Mouse (Mus musculus): ENCODE measurements around the gene Sh3d19.

Sh3d19 gene

DNA sequence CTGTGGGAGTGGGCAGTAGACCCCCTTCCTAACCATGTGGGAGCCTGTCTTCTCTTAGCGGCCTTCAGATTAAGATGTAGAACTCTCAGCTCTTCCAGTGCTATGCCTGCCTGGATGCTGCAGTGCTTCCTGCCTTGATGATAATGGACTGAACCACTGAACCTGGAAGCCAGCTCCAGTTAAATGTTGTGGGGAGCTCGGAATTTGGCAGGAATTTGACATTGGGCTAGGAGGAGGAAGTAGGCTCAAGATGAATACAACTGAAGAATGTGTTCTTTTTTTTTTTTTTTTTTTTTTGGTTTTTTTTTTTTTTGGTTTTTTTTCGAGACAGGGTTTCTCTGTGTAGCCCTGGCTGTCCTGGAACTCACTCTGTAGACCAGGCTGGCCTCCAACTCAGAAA lies 10.9 kb downstream of the Sh3d19 start:
- peak; percentile 84 for DNase-seq

DNA sequence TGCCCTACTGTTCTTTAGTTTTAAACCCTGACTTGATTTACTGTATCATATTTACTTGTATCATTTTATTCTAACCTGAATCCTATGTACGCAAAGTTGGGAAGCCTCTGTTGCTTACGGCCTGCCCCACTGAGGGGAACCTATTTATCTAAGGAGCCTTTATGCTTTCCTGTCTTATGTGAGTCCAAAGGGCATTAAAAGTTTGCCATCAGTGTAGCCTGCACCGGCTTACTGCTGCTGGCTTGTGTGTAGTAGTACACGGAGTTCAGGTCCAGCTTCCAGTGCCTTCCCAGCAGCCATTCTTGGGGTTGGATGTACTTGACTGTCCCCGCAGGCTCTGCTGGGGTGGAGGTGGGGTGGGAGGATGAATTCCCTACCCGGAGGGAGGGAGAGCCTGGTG lies 13.6 kb downstream of the Sh3d19 start:
- DNase-seq = no peak

DNA sequence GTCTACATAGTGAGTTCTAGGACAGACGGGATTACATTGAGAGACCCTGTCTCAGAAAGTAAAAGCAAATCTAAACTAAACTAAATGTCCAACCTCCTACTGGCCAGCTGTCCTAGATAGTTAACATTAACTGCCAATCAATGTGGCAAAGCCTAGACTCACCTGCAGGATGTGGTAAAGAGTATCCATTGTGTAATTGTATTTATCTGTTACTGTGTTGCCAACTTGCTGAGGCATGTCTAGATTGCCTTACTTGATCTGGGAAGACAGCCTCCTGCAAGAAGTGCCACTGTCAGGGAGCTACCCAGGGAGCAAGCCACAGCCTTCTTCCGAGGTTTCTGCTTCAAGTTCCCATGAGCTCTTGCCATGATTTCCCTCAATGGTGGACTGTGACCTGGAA lies 16.3 kb downstream of the Sh3d19 start:
- no peak for DNase-seq

DNA sequence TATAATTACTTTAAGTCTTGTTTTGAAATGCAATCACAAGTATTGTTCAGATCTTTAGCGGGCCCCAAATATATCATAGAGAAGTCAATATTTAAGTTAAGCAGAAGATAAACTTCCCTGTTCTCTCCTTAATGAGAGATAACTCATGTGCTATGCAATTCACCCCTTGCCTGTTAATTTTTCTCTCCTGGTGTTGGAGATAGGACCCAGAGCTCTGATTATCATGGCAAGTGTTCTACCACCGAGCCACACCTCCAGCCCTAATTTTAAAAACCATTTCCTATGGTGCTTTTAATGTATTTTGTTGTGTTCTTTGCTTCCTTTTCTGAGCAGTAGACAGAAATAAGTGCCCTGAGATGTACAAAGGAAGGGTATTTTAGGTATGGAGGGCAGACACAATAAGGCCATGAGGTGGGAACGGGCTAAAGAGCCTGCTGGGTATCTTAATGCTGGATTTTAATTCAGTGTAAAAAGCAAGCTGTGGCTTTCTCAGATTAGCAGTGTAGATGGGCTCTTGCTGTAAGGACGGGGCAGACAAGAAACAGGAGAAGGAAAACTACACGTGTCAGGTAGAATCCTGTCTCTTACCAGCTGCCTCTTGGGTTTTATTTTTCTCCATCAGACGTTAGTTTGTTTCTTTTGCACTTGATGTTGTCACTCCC lies 20.4 kb downstream of the Sh3d19 start:
- no peak for DNase-seq

DNA sequence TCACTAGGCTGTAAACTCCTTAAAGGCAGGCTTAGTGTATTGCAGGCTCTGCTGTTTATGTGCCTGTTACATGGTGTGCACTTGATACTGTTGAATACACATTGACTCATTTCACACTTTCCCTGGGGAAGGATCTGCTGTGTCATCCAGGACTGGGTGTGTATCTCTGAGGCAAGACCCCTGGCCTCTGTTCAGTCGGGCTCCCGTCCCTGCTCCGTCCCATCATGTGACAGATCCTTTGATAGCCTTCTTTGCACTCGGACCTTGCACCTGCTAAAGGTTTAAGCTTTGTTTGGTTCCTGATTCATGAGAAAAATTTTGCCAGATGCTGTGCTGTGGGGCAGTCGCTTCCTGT lies 20.9 kb downstream of the Sh3d19 start:
- DNase-seq = no peak

DNA sequence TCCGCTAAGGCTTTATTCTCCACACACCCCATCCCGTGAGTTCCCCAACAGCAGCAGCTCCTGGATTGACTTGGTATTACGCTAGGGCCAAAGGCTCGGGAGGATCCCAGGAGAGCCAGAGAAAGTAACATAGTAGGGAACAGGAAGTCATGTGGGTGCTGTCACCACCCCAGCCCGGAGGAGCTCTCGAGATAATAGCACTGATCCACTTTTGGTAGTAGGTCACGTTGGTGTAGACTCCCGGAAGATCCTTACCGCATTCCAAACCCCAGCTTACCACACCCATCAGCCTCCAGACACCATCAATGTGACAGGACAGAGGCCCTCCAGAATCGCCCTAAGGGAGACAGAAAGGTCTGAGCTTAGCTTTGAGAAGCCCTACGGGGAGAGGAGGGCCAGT lies 22.8 kb downstream of the Sh3d19 start:
- peak; percentile 98 for DNase-seq

DNA sequence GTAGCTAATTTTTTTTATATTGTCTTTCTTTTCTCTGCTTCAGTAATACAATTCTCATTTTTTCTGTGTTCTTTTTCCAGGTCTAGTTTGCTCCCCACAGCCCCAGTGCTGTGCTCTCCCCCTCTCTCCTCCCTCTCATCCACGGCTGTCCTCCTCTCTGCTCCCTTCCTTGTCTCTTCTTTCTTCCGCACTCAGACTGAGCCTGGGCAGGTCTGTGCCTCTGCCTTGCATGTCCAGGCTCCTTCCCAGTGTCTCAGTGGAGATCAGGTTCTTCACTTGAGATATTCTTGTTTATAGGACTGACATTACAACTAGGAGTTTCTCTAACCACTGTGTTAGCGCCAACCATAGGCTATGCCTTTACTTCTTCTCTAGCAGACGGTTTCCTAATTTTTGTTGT lies 23.7 kb downstream of the Sh3d19 start:
- DNase-seq = no peak

DNA sequence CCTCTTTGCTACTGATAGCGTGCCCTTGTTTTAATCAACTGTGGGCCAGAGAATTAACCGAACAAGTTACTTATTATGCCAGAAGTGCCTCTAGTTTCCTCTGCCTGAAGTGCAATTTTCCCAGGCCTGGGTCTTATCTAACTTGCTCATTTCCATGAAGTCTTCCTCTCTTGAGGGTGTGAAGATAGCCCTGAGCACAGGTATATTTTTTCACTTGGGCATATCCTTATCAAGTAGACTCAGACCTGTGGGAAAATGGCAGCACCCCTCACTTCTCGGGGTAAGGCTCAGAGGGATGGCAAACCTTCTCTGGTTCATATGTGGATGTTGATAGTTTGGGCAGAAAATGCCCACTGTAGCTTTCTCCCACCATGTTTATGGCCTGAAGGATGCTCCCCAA lies 30.4 kb downstream of the Sh3d19 start:
- DNase-seq = no peak

DNA sequence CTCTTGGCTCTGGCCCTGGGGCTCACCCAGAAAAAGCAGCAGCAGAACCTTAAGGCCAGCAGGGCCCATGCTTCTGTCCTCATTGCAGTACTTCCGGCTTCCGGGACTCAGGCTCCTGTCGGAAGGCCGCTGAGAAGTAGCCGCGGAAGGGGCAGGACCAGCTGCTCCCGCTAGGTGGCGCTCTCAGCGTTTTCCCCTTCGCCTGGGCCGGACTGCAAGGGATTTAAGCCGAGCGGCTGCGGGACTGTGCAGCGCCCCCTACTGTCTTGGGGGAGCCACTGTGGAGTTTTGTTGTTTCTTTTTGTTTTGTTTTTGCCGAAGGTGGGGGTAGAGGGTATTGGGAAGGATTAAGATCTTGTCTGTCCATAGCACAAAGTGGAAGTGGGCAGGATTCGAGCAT lies 31.5 kb downstream of the Sh3d19 start, which contains the start of gene Prss48:
Prss48 (minus strand) TSS at position 69 of the 400 bp plus-strand sequence.
- DNase-seq = no peak

DNA sequence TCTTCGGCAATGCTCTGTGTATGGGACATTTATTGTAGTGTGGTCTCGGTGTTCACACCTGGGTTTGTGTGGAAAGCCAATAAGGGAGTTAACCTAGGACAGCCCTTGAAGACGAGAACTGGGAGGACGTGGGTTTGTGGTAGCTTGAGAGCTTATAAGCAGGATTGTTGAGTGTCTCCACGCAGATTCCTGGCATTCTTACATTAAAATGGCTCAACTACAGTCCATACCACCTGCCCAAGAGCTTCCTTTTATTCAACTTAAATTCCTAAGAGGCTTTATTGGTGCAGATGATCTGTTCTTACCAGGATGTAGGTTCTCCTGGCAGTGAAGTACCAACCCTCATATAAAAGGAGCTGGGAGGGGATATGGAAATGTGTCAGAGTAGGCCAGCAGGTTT lies 32.0 kb downstream of the Sh3d19 start:
- no peak for DNase-seq

DNA sequence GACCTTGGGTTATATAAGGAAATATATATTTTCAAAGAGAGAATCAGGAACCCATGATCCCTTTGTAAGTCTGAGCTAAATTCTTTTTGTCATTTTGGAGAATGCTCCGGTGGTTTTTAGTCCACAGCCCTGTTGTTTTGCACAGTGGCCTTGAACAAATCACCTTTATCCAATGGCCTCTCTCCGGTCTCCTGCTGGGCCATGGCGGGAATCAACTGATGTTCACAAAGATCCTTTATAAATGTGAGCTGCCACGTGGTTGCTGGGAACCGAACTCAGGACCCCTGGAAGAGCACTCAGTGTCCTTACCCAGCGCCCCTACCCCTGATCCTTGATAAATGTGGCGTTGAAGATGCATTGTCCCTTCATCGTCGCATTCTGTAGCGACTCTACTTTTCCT lies 33.8 kb downstream of the Sh3d19 start:
- no peak for DNase-seq

DNA sequence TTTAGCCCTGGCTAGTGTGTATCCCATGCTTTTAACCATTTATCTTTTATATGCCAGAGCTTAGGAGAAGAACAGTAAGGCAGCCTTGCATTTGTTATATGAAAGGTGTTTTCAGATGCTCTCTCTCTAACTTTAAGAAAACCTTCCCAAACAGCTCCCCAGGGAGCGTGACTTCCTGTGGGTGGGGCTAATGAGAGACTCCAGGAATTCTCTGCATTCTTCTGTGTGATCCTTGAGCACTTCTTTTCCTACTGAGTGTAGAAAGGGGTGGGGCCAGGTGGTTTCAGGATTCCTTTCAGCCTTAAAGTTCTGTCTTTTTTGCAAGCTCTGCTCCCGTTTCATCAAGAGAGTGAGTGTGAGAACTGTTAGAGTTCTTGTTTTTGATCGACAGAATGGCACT lies 39.7 kb downstream of the Sh3d19 start:
- DNase-seq = no peak

DNA sequence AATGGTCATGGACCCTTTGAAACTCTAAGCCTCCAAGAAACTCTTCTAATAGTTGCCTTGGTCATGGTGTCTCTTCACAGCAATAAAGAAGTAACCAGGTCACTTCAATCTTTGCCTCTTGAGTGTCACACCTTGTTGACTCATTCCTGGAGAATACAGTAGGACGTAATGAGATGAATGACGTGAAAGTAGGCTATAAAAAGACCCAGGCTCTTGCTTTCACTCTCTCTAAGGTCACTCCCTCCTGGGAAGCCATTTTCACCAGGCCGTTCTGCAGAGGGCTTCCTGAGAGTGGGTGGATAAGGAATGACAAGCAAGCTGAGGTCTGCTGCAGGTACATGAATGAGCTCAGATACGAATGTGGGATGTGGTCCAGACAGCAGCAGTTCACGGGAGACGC lies 40.5 kb downstream of the Sh3d19 start:
- DNase-seq = no peak

DNA sequence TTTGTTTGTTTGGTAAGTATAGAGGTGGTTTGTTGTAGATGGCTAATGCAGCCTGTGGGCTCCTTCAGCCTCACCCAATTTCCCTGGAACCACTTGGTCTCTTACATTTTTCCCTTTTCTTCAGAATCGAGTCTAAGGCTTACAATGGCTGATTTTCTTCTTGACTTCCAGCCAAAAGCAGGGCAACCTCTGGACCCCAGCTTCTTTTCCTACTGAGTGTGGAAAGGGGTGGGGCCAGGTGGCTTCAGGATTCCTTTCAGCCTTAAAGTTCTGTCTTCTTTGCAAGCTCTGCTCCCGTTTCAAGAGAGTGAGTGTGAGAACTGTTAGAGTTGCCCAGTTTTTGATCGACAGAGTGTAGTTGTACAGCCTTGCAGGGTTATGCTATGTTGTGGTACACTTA lies 40.9 kb downstream of the Sh3d19 start:
- DNase-seq = no peak

DNA sequence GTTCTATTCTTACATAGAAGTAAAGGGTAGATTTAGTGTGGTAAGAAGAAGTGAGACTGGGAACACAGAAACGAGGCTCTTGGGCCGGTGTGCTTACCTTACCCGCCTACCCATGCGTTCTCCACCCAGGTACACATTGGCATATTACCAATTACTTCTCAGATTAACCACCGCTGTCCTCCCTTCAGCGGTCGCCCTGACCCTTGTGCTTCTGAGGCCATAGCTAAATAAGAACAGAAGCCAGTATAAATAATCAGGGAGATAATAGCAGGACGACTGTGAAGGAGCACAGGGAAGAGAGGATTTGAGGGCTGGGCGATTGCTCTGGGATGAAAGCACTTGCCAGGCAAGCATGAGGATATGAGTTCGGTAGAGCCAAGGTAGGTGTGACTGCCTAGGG lies 42.9 kb downstream of the Sh3d19 start:
- DNase-seq = no peak

DNA sequence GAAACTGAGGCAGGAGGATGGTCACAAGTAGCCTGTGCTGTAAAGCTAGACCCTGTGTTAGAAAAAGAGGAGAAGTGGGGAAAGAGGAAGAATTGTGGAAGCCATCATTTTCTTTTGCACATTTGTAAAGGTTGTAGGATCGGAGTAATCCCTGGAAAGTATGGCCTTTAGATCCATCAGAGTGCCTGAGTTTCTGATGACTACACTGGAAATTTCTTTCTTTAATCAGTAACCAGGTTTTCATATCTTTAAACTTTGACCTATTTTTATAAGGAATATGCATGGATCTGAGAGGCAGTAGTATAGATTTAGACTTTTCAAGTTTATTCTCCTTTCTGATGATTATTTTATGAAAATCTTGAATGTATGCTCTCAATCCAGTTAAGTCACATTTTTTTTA lies 46.1 kb downstream of the Sh3d19 start:
- DNase-seq = peak; percentile 22

DNA sequence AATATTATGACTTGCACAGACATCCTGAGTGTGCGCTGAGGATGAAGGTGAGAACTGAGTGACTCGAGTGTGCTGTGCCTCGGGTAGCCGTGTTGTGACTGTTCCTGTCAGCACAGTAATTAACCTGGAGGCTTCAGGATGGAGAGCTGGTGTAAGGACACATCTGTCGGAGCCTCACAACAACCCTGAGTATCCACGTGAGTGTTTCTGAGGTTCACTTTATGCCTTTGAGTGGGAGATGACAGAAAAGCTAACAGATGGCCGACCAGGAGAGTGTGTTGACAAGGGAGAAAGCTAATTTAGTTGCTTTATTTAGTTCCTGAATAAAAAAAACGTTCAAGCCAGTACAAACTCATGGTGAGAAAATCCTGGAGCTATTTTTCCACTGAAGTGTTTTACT lies 46.6 kb downstream of the Sh3d19 start:
- peak; percentile 41 for DNase-seq

DNA sequence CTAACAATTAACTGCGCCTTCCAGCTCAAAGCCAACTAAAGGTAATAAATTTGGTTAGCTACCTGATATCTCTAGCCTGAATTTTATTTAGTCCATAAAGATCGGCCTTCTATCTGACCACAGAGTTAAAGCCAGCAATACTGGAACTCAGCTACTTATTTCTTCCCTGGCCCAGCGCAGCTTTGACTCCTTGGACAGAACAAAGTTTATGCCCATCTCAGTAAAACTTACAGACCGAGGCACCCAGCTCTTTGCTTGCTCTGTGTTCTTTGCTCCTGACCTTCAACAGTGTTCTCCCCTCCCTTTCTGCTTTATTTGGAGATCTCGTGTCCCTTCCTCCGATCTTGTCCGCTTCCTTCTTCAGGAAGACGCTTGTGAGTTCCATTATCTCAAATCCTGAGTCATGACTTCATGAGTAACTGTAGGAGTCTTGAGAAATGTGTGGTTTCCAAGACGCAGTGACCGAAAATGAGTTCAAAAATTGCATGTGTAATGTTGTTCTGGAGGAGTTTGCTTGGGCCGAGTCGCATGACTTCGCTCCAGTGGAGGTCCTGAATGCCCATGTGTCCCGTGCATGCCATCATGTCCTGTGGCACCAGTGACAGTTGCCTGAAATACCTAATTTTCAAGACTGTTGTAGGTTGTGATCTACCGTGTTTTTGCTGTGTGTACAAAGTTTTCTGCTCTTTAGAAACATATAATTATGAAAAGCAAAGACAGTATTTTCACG lies 50.2 kb downstream of the Sh3d19 start:
- peak; percentile 67 for DNase-seq

DNA sequence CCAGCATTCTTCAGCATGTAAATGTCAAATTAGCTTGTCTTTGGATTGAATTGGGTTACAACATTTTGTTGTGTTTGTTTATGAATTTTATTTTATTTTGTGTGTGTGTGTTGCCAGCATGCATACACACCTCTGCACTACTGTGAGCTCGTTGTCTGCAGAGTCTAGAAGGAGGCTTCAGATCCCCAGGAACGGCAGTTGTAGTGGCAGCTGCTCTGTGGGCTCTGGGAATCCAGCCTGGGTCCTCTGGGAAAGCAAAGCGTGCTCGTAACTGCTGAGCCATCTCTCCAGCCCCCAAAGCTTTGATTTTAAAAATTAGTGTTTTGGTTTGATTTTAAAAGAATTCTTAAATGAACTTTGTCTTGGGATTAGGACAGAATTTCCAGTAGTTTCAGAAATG lies 50.7 kb downstream of the Sh3d19 start:
- DNase-seq = peak; percentile 54

DNA sequence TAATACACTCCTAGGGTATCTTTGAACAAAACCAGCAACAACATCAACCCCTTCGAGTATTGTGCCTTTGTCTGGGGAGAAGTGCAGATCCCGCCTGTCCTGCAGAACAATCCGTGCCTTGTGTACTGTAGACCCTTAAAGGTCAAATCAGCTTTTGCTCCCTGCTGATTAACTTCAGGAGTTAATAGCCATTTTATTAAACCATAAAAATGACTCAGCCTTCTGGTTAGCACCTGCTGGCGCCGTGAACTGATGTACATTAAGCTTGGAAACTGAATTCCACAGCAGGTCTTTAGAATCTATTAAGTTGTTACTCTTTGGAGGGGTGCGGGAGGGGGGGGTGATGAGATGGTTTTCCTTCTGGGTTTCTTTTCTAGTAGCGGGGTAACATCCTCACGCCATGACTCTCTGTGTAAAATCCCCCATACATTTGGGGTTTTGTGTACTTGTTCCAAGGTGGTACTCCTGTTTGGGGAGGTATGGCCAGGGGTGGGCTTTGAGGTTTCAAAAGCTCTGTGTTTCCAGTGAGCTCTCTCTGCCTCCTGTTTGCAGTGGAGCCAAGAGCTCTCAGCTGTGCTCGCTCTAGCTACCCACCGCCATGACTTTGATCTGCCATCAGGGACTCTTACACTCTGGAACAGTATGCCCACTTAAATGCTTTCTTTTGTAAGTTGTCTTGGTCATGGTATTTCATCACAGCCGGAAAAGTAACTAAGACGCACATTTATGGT lies 53.3 kb downstream of the Sh3d19 start:
- DNase-seq = peak; percentile 57

DNA sequence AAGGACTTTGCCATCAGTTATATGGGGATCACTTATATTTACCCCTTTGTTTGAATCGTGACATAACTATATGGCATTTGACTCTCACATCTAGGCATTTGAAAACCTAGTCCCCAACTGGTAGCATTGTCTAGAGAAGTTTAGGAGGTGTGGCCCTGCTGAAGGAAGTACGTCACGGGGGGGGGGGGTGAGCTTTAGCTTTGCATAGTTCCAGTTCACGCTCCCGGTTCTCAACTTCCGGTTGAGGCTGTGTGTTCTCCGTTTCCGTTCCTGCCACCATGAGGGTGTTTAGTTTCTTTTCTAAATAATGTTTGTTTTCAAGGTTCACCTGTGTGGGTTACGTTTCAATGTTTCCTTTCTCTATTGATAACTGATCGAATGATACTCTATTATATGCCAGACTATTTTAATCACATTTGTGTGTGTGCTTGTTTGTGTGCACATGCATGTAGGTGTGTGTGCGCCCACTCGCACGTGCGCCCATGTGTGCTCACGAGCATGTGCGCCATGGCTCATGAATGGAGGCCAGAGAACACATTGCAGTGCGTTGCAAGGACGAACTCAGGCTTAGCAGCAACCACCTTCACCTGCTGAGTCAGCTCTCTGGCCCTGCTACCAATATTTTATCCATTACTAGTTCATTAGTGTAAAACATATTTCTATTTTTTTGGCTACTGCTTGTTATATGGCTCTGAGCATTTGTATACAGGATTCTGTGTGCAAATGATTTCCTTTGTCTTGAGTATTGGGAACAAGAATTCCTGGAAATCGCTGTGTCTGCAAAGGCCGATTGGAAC lies 54.6 kb downstream of the Sh3d19 start:
- DNase-seq = peak; percentile 63

DNA sequence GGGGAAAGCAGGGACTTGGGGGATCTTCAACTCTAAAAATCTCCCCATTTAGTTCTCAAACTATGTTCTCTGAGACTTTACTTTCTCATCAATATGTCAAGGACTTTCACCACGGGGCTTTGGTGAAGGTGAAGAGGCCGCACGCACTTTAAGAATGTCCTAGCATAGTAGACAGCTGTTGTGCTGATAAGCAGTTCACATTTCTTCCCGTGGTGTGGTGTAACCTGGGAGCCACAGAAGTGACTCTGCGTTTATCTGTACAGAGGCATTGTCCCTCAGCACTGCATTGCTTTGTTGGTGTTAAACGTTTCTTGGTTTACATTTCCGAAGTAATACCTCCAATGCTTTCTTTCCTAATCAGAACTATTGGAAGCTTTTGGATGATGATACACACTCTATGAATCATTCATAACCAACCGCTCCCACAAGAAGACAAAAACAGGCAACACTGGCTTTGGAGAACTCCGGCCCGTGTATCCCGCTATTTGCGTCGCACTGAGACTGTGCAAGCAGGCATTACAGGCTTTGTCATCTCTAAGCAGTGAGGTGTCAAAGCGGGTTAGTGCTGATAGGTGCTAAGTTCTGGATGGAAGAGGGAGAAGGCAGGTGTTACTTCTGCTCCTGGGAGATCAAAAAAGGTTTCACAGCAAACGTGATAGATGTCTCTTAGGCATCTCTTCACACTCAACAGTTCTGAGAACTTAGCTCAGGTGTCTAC lies 57.9 kb downstream of the Sh3d19 start:
- DNase-seq = peak; percentile 53

DNA sequence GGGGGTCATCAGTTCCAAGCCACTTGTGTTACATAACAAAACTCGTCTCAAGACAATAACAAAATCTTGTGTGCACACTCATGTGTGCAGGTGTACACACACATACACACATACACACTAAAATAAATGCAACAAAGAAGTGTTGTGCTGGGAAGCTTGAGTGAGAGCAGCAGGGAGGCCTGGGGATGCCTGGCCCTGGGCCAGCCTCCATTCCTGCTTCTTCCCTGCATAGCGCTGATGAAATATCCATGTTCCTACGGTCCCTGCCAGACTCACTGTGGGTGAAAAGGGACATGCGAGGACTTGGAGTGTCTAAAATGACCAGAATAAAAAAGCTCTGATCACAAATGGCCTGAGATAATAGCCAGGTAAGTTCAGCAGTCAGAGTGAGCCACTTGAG lies 59.7 kb downstream of the Sh3d19 start:
- DNase-seq = peak; percentile 84

Measured in heart, adult 11 months (tissue).